Comparison of ENCODE assay signal across 28 mouse cellular contexts in the genomic region with DNA sequence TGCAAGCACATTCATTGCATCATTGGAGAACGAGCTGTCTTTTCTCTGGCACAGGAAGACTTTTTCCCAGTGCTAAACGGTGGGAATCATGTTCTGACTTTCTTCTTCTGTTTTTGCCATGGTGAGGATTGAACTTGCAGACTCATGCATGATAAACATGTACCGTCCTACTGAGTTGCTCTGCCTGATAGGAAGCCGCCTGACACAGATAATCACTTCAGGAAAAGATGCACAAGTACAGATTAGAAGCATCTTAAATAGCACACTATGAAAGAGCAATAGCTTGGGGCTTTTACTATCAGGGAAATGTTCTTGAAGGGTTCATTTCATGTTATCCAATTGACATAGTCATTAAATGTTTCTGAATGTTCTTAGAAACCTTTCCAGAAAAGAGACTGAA. TPM values are rescaled to one million over a fixed set of nuclear protein-coding genes. Genes with fewer than 3 reads are reported as not detected.
DNase-seq lines count a peak whose midpoint lies in the region; ATAC-seq and TF ChIP-seq lines count a peak whose summit lies in the region.
"Had no signal": no experiment of that assay in that cellular context is flagged by ENCODE, and none has a peak within 500 bp of the region (broad histone marks: within the 10 kb centered on the region; RNA-seq: fewer than 3 reads in every experiment).

No protein-coding gene starts in this region.

- peak; percentile 70 for ATAC-seq in liver, embryonic 12.5 days
- no peak for ATAC-seq in liver, postnatal 0 days
- no peak for ATAC-seq in hindbrain, embryonic 16.5 days
- ATAC-seq: CD4-positive, CD25-positive, alpha-beta regulatory T cell, adult 4 months; forebrain, embryonic 14.5 days; forebrain, postnatal 0 days; hindbrain, postnatal 0 days; inflammation-experienced regulatory T-cells, adult 6 months; Patski had no signal

- no peak overlapping the region for H3K4me2 ChIP-seq in liver, embryonic 12.5 days
- no peak overlapping the region for H3K4me2 ChIP-seq in liver, postnatal 0 days (ENCODE audit: low read depth, low read length)
- H3K4me2 ChIP-seq in myocyte (ENCODE audit: low read depth) = no peak overlapping the region
- no peak overlapping the region for H3K4me2 ChIP-seq in hindbrain, embryonic 16.5 days (ENCODE audit: low read length)
- H3K4me2 ChIP-seq: embryonic facial prominence, embryonic 12.5 days; embryonic facial prominence, embryonic 15.5 days; heart, embryonic 13.5 days had no signal

- H3K27ac ChIP-seq in liver, embryonic 12.5 days = no peak overlapping the region
- no peak overlapping the region for H3K27ac ChIP-seq in liver, postnatal 0 days (ENCODE audit: low read depth)
- no peak overlapping the region for H3K27ac ChIP-seq in hindbrain, embryonic 16.5 days (ENCODE audit: low read depth, low read length)
- H3K27ac ChIP-seq: embryonic facial prominence, embryonic 12.5 days; embryonic facial prominence, embryonic 15.5 days; gastrocnemius, adult 2 months; heart, adult 2 months; heart, embryonic 10.5 days; heart, embryonic 13.5 days; hindbrain, postnatal 0 days had no signal

- 35% methylated on average over 4 of the region's 4 CpGs for WGBS in liver, embryonic 12.5 days (ENCODE audit: insufficient replicate concordance)
- WGBS in liver, postnatal 0 days (ENCODE audit: insufficient replicate concordance) = 49% methylated on average over 4 of the region's 4 CpGs
- 83% methylated on average over 4 of the region's 4 CpGs for WGBS in hindbrain, embryonic 16.5 days

- no peak overlapping the region for H3K9ac ChIP-seq in liver, embryonic 12.5 days
- H3K9ac ChIP-seq in liver, postnatal 0 days (replicated peaks) = no peak overlapping the region
- H3K9ac ChIP-seq in hindbrain, embryonic 16.5 days (ENCODE audit: low read depth, low read length) = no peak overlapping the region
- H3K9ac ChIP-seq: embryonic facial prominence, embryonic 12.5 days; embryonic facial prominence, embryonic 15.5 days; forebrain, postnatal 0 days; heart, embryonic 13.5 days had no signal

- no peaks in the 10 kb centered on the region for H3K27me3 ChIP-seq in liver, embryonic 12.5 days (replicated peaks)
- H3K27me3 ChIP-seq in liver, postnatal 0 days (ENCODE audit: insufficient read depth, low read length) = no peaks in the 10 kb centered on the region
- no peaks in the 10 kb centered on the region for H3K27me3 ChIP-seq in myocyte (ENCODE audit: control insufficient read depth, insufficient read depth, insufficient read length)
- no peaks in the 10 kb centered on the region for H3K27me3 ChIP-seq in hindbrain, embryonic 16.5 days (replicated peaks; ENCODE audit: control insufficient read depth, insufficient read depth, low read length)
- H3K27me3 ChIP-seq: embryonic facial prominence, embryonic 12.5 days; embryonic facial prominence, embryonic 15.5 days; heart, embryonic 13.5 days; Patski had no signal

- peaks cover 3% of the 10 kb centered on the region; the same call in 1 of the 2 replicates for H3K4me1 ChIP-seq in liver, embryonic 12.5 days
- H3K4me1 ChIP-seq in liver, postnatal 0 days (ENCODE audit: insufficient read depth) = no peaks in the 10 kb centered on the region
- H3K4me1 ChIP-seq in hindbrain, embryonic 16.5 days (ENCODE audit: control insufficient read depth, insufficient read depth, low read depth, low read length) = no peaks in the 10 kb centered on the region
- H3K4me1 ChIP-seq: embryonic facial prominence, embryonic 12.5 days; embryonic facial prominence, embryonic 15.5 days; heart, embryonic 10.5 days; heart, embryonic 13.5 days had no signal

- TF ChIP-seq EP300 in liver, postnatal 0 days (IDR thresholded peaks at IDR 0.05; ENCODE audit: low read depth) = no peak

- no peaks in the 10 kb centered on the region for H3K9me3 ChIP-seq in liver, embryonic 12.5 days (replicated peaks)
- no peaks in the 10 kb centered on the region for H3K9me3 ChIP-seq in liver, postnatal 0 days (ENCODE audit: low read length)
- no peaks in the 10 kb centered on the region for H3K9me3 ChIP-seq in hindbrain, embryonic 16.5 days (ENCODE audit: control insufficient read depth, low read length)
- H3K9me3 ChIP-seq: embryonic facial prominence, embryonic 12.5 days; embryonic facial prominence, embryonic 15.5 days; heart, embryonic 10.5 days; heart, embryonic 13.5 days had no signal

- H3K36me3 ChIP-seq in liver, embryonic 12.5 days = no peaks in the 10 kb centered on the region
- no peaks in the 10 kb centered on the region for H3K36me3 ChIP-seq in liver, postnatal 0 days (replicated peaks; ENCODE audit: insufficient read depth, low read length)
- peaks cover 4% of the 10 kb centered on the region for H3K36me3 ChIP-seq in myocyte (ENCODE audit: control insufficient read depth, insufficient read depth)
- no peaks in the 10 kb centered on the region for H3K36me3 ChIP-seq in hindbrain, embryonic 16.5 days (ENCODE audit: control insufficient read depth, insufficient read depth, low read length)
- H3K36me3 ChIP-seq: embryonic facial prominence, embryonic 12.5 days; embryonic facial prominence, embryonic 15.5 days; heart, embryonic 10.5 days; heart, embryonic 13.5 days had no signal

- H3ac ChIP-seq in myocyte (ENCODE audit: control insufficient read depth, insufficient read length) = no peak overlapping the region

- no peaks in the 10 kb centered on the region for H3K79me2 ChIP-seq in myocyte (ENCODE audit: control insufficient read depth, insufficient read depth)

- no peak overlapping the region for H3K4me3 ChIP-seq in liver, embryonic 12.5 days
- H3K4me3 ChIP-seq in liver, postnatal 0 days (ENCODE audit: low read depth, low read length) = no peak overlapping the region
- H3K4me3 ChIP-seq in myocyte = no peak overlapping the region
- H3K4me3 ChIP-seq in hindbrain, embryonic 16.5 days (ENCODE audit: low read length) = no peak overlapping the region
- H3K4me3 ChIP-seq: embryonic facial prominence, embryonic 12.5 days; embryonic facial prominence, embryonic 15.5 days; gastrocnemius, adult 2 months; heart, adult 2 months; heart, embryonic 10.5 days; heart, embryonic 13.5 days had no signal

- TF ChIP-seq POLR2A in myocyte (IDR thresholded peaks at IDR 0.05; ENCODE audit: insufficient read length, low read depth) = no peak

- TF ChIP-seq CTCF in liver, postnatal 0 days (IDR thresholded peaks at IDR 0.05; ENCODE audit: low read depth) = no peak

- no peak for DNase-seq in liver, postnatal 0 days
- peak; percentile 41 for DNase-seq in 3T3-L1 (ENCODE audit: low read depth, low spot score)
- peak; percentile 6 for DNase-seq in Muller cell, postnatal 12 days (ENCODE audit: inconsistent ontology term)
- DNase-seq in gastrocnemius, postnatal 25 days = no peak
- DNase-seq: adrenal gland, adult 2 months; adrenal gland, postnatal 14 days; cerebellum, adult 11 months; cerebellum, adult 2 months; cerebellum, adult 9-11 months; cerebellum, postnatal 25 days; forebrain, postnatal 0 days; gastrocnemius, adult 2 months; gastrocnemius, postnatal 36 days; heart, adult 2 months; heart, postnatal 14 days; heart, postnatal 4 days had no signal

TF ChIP-seq in myocyte, 11 proteins besides CTCF, POLR2A, EP300 and RAD21:
- TF ChIP-seq CEBPB (IDR thresholded peaks at IDR 0.05; ENCODE audit: insufficient read depth, poor library complexity, severe bottlenecking) (0 out of 2 replicates have a peak, but pooled peaks have one; percentile 4), SRF (IDR thresholded peaks at IDR 0.05; ENCODE audit: control insufficient read depth, insufficient read length, low read depth) (no peak), MAX (IDR thresholded peaks at IDR 0.05; ENCODE audit: low read depth) (no peak)

RNA-seq across cellular contexts. Expression of a gene that starts 46.6 kb away (rescaled TPM):
- polyA plus RNA-seq in liver, embryonic 12.5 days (2016; fragmentation: Nextera tagmentation; extraction: Ambion mirVana) = 28.9 and 31.7 TPM in 2 replicates
- 9.5 and 10.6 TPM in 2 replicates for polyA plus RNA-seq in liver, postnatal 0 days (2015; fragmentation: Nextera tagmentation; extraction: Ambion mirVana)
- polyA plus RNA-seq in myocyte (2012; fragmentation: generic; extraction: Trizol) = 30.7 TPM
- polyA plus RNA-seq in hindbrain, embryonic 16.5 days (2015; fragmentation: Nextera tagmentation; extraction: Ambion mirVana) = 59.9 and 64.1 TPM in 2 replicates
- total RNA-seq in gastrocnemius, postnatal 25 days (2021) = 10 to 100 TPM; 14.2 to 14.4 TPM

Comparison
In these comparisons a context has a peak if more than half of its experiments do, and no peak if none do; other contexts are left out.
1. DNase-seq: peak in 3T3-L1 (single experiment) and Muller cell, postnatal 12 days (single experiment); none in liver, postnatal 0 days (single experiment) and gastrocnemius, postnatal 25 days (single experiment).